Mouse (Mus musculus): Measurements from ENCODE around the gene Ugt2a3. TPM values are rescaled to one million over a fixed set of nuclear protein-coding genes. Genes with fewer than 3 reads are reported as not detected.
"Not testable (repeated sequence)": the region's sequence is repeated elsewhere in the genome, so short reads cannot be mapped to it uniquely, and the experiment has no call there.

Gene Ugt2a3
- not detected for total RNA-seq (2021)
- long read RNA-seq, experiment 1 = 0 reads
- long read RNA-seq, experiment 2 = 0 reads

DNA sequence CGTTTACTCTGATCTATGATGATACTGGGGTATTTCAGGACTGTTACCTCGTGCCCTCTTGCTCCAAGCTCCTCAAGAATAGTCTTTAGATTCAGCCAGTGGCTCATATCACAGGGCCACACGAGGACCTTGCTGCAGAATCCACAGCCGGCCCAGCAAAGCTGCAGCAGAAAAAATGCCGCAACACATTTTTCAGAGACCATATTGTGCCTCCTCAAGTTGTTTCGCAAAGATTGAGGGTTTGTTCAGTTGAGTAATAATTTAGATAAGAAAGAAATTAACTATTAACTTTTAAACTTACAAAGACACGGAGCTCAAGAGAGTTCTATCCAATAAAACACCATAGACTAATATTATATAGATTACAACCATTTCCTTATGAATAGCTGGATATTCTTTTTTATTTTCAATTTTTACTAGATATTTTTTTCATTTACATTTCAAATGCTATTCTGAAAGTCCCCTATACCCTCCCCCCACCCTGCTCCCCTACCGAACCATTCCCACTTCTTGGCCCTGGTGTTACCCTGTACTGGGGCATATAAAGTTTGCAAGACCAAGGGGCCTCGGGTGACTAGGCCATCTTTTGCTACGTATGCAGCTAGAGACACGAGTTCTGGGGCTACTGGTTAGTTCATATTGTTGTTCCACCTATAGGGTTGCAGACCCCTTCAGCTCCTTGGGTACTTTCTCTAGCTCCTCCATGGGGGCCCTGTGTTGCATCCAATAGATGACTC is at the start of gene Ugt2a3:
Ugt2a3 (minus strand) TSS at position 235 of the 737 bp plus-strand sequence.
- DNase-seq (ENCODE audit: low spot score) = no peak

GRCm38 (mm10) chr5:87380234-87380633 is 43.2 kb upstream of the Ugt2a3 start:
- no peak for DNase-seq (ENCODE audit: low spot score)

GRCm38 (mm10) chr5:87379825-87380224 is 42.8 kb upstream of the Ugt2a3 start:
- DNase-seq (ENCODE audit: low spot score) = no peak

- no peak for DNase-seq (ENCODE audit: low spot score)
These were observed 38.9 kb upstream of the Ugt2a3 start for GRCm38 (mm10) chr5:87375874-87376383.

DNA sequence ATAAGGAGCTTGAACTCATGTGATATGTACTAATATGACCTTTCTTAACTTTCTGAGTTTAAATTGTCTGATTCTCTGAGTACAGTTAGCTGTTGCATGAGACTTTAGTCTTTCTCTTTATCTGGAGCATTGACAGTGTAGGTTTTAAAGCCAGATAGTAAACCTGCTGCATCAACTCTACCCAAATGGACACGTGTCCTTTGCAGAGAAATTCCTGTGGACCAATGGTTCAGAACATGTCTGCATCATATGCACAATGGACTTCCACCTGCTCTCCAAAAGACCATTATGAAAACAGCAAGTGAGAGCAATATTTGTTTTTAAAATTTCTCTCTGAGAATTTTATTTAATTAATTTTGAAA is 36.5 kb upstream of the Ugt2a3 start:
- DNase-seq (ENCODE audit: low spot score) = no peak

- DNase-seq (ENCODE audit: low spot score) = not testable (repeated sequence)
These were observed 36.0 kb upstream of the Ugt2a3 start for GRCm38 (mm10) chr5:87372788-87373501.

- DNase-seq (ENCODE audit: low spot score) = no peak
These were observed 13.4 kb upstream of the Ugt2a3 start for GRCm38 (mm10) chr5:87350350-87350749.

DNA sequence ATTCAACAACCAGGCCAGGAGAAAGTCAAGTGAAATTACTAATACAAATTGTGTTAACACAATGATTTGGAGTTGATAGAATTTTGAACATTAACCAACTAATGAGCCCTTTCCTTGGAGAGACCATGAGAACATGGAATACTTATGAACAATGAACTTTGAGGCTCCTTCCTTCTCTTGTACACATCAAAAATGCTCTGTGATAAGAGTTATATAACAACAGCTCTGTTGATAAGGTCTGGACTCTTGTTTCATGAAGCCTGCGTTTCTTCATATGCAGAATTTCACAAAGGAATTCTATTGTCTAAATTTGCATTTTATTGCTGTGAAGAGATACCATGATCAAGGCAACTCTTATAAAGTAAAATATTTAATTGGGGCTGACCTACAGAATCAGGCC is 12.2 kb upstream of the Ugt2a3 start:
- not testable (repeated sequence) for DNase-seq (ENCODE audit: low spot score)

GRCm38 (mm10) chr5:87347479-87348078 is 10.6 kb upstream of the Ugt2a3 start:
- not testable (repeated sequence) for DNase-seq (ENCODE audit: low spot score)

GRCm38 (mm10) chr5:87340461-87340860 is 3.5 kb upstream of the Ugt2a3 start:
- DNase-seq (ENCODE audit: low spot score) = no peak

- no peak for DNase-seq (ENCODE audit: low spot score)
These were observed 1.8 kb downstream of the Ugt2a3 start for GRCm38 (mm10) chr5:87335199-87335598.

GRCm38 (mm10) chr5:87333584-87333983 is 3.4 kb downstream of the Ugt2a3 start:
- no peak for DNase-seq (ENCODE audit: low spot score)

GRCm38 (mm10) chr5:87311392-87311791 is 25.6 kb downstream of the Ugt2a3 start:
- no peak for DNase-seq (ENCODE audit: low spot score)

DNA sequence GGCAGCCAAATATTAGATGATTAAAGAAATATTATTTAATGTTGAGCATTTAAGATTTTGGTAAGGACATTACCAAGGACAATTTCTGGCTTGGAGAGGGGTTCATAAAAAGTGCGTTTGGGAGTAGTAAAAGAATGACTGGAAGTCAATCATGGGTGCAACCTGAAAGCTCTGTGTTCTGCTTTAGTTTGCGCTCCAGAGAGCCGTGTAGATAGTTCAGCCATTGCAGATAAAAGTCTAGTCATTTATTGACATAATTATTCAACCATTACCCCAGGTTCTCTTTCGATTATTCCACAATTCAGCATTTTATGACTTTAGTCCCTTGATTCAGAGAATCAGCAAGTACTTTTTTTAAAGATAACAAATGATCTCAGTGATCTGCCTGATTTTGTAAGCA is 50.8 kb downstream of the Ugt2a3 start:
- not testable (repeated sequence) for DNase-seq (ENCODE audit: low spot score)

GRCm38 (mm10) chr5:87275986-87276385 is 61.0 kb downstream of the Ugt2a3 start:
- not testable (repeated sequence) for DNase-seq (ENCODE audit: low spot score)

- no peak for DNase-seq (ENCODE audit: low spot score)
These were observed 61.4 kb downstream of the Ugt2a3 start for GRCm38 (mm10) chr5:87275581-87275980.

Other genes starting within 250 kb of the Ugt2a3 start
- gene Ugt2b36, start 244.6 kb downstream of the Ugt2a3 start, total RNA-seq (2021) = under 1 TPM in 1 of 2 experiments, not detected in 1; 0.28 TPM
- gene Ugt2b5, start 196.9 kb downstream of the Ugt2a3 start, total RNA-seq (2021) = under 1 TPM in 1 of 2 experiments, not detected in 1; 0.31 TPM
- gene Ugt2b37, start 82.4 kb downstream of the Ugt2a3 start, total RNA-seq (2021) = not detected
- gene Ugt2b38, start 87.0 kb upstream of the Ugt2a3 start, total RNA-seq (2021) = not detected
- gene Ugt2a2, start 145.1 kb upstream of the Ugt2a3 start, total RNA-seq (2021) = not detected
- not detected for gene Gm43638, start 149.6 kb upstream of the Ugt2a3 start, total RNA-seq (2021)
- gene Ugt2a1, start 153.7 kb upstream of the Ugt2a3 start, total RNA-seq (2021) = not detected
- gene Sult1b1, start 201.0 kb upstream of the Ugt2a3 start, total RNA-seq (2021) = not detected
- not detected for gene Sult1d1, start 231.8 kb upstream of the Ugt2a3 start, total RNA-seq (2021)